Mouse (Mus musculus) CH12.LX (cell line): Measurements from ENCODE around the gene Foxo6. TPM values are rescaled to one million over a fixed set of nuclear protein-coding genes. Genes with fewer than 3 reads are reported as not detected.

Experiments
- DNase-seq: peaks from one replicate; pipeline ENCODE4 v3.0.0-alpha.2; 2013; ENCODE audit errors: extremely low read depth
- H3K27ac ChIP-seq: 2 replicates; pipeline ENCODE4 v1.5.1; 2012; ENCODE audit warnings: low read depth, mild to moderate bottlenecking, control low read depth, moderate library complexity; ENCODE audit not compliant: insufficient read depth
- H3K27me3 ChIP-seq: replicated peaks from 2 replicates; pipeline ENCODE3; 2012; ENCODE audit warnings: inconsistent platforms
- H3K36me3 ChIP-seq, 2 experiments: replicated peaks in 1 of 2; 2 replicates each; pipeline versions ENCODE3 to v1.6.1; 2012; ENCODE audit warnings: inconsistent platforms in 1 of 2, low read length in 1 of 2, mild to moderate bottlenecking in 1 of 2, mixed read lengths in 1 of 2, moderate library complexity in 1 of 2; ENCODE audit not compliant: control insufficient read depth in 1 of 2, insufficient read depth in 1 of 2
- H3K4me1 ChIP-seq, 2 experiments: 2 replicates each; pipeline ENCODE4 v1.6.1; 2012; ENCODE audit warnings: inconsistent platforms in 1 of 2, moderate library complexity in 1 of 2; ENCODE audit not compliant: insufficient read depth in 2 of 2, control insufficient read depth in 1 of 2
- H3K4me2 ChIP-seq: 2 replicates; pipeline ENCODE4 v1.6.1; 2012; ENCODE audit warnings: low read depth, mild to moderate bottlenecking, control low read depth; ENCODE audit not compliant: poor library complexity, insufficient read depth, severe bottlenecking
- H3K4me3 ChIP-seq, 3 experiments: fragments of 150-350 bp in 1 of 3; sonication (generic) in 1 of 3; replicated peaks in 1 of 3; 2 replicates each; pipeline versions ENCODE3 to v1.5.1; 2011 to 2012; ENCODE audit warnings: low read depth in 2 of 3, low read length in 2 of 3, mild to moderate bottlenecking in 2 of 3, moderate library complexity in 2 of 3, control low read depth in 1 of 3, improper control_type of control experiment in 1 of 3, inconsistent platforms in 1 of 3, mixed read lengths in 1 of 3; ENCODE audit not compliant: poor library complexity in 1 of 3
- H3K79me2 ChIP-seq: replicated peaks from 2 replicates; pipeline ENCODE4 v1.6.1; 2012; ENCODE audit warnings: mild to moderate bottlenecking, moderate library complexity; ENCODE audit not compliant: control insufficient read depth, poor library complexity, insufficient read depth, severe bottlenecking; ENCODE audit errors: extremely low read depth
- H3K9ac ChIP-seq: 2 replicates; pipeline ENCODE4 v1.6.1; 2012; ENCODE audit warnings: low read depth, mild to moderate bottlenecking, control low read depth, moderate library complexity; ENCODE audit not compliant: insufficient read depth
- H3K9me3 ChIP-seq: replicated peaks from 2 replicates; pipeline ENCODE3; 2012; ENCODE audit warnings: low read length, inconsistent platforms, mixed read lengths
- BHLHE40 ChIP-seq: IDR thresholded peaks from 2 replicates; pipeline ENCODE4 v1.6.1; 2011; ENCODE audit warnings: mild to moderate bottlenecking, low read depth, low read length, improper control_type of control experiment
- ELF1 ChIP-seq: IDR thresholded peaks from 2 replicates; pipeline ENCODE4 v1.6.1; 2014; ENCODE audit warnings: low read depth, mild to moderate bottlenecking, inconsistent platforms, low read length, improper control_type of control experiment
- GABPA ChIP-seq: IDR thresholded peaks from 2 replicates; pipeline ENCODE4 v1.6.1; 2012; ENCODE audit warnings: low read depth, low read length, improper control_type of control experiment, inconsistent platforms; ENCODE audit not compliant: insufficient replicate concordance
- HCFC1 ChIP-seq: IDR thresholded peaks from 2 replicates; pipeline ENCODE4 v1.6.1; 2012; ENCODE audit warnings: low read depth, mild to moderate bottlenecking, inconsistent platforms, low read length, improper control_type of control experiment
- IRF4 ChIP-seq: IDR thresholded peaks from 2 replicates; pipeline ENCODE4 v1.6.1; 2014; ENCODE audit warnings: low read depth, mild to moderate bottlenecking, inconsistent platforms, low read length, improper control_type of control experiment
- JUN ChIP-seq: IDR thresholded peaks from 2 replicates; pipeline ENCODE4 v1.6.1; 2011; ENCODE audit warnings: low read depth, mild to moderate bottlenecking, low read length, improper control_type of control experiment, moderate library complexity; ENCODE audit not compliant: insufficient read depth
- JUND ChIP-seq: conservative IDR thresholded peaks from 2 replicates; pipeline ENCODE4 v1.6.1; 2011; ENCODE audit warnings: low read depth, low read length, improper control_type of control experiment
- MAFK ChIP-seq: IDR thresholded peaks from 2 replicates; pipeline ENCODE4 v1.6.1; 2011; ENCODE audit warnings: low read length, improper control_type of control experiment; ENCODE audit not compliant: insufficient replicate concordance
- MAX ChIP-seq: IDR thresholded peaks from 2 replicates; pipeline ENCODE4 v1.6.1; 2011; ENCODE audit warnings: low read length, improper control_type of control experiment
- MEF2A ChIP-seq: IDR thresholded peaks from 2 replicates; pipeline ENCODE4 v1.6.1; 2014; ENCODE audit warnings: low read depth, mild to moderate bottlenecking, inconsistent platforms, low read length, improper control_type of control experiment, borderline replicate concordance
- MXI1 ChIP-seq: IDR thresholded peaks from 2 replicates; pipeline ENCODE4 v1.6.1; 2011; ENCODE audit warnings: mild to moderate bottlenecking, low read depth, low read length, improper control_type of control experiment
- MYC ChIP-seq: IDR thresholded peaks from 2 replicates; pipeline ENCODE4 v1.6.1; 2011; ENCODE audit warnings: low read depth, mild to moderate bottlenecking, improper control_type of control experiment, low read length
- POLR2A ChIP-seq: IDR thresholded peaks from 2 replicates; pipeline ENCODE4 v1.6.1; 2011; ENCODE audit warnings: low read depth, mild to moderate bottlenecking, improper control_type of control experiment, low read length
- POLR2AphosphoS2 ChIP-seq: IDR thresholded peaks from 2 replicates; pipeline ENCODE4 v1.6.1; 2011; ENCODE audit warnings: low read depth, low read length, improper control_type of control experiment
- RAD21 ChIP-seq: IDR thresholded peaks from 2 replicates; pipeline ENCODE4 v1.6.1; 2011; ENCODE audit warnings: low read depth, mild to moderate bottlenecking, low read length, improper control_type of control experiment, moderate library complexity
- RCOR1 ChIP-seq: conservative IDR thresholded peaks from 2 replicates; pipeline ENCODE4 v1.6.1; 2012; ENCODE audit warnings: low read depth, mild to moderate bottlenecking, inconsistent platforms, low read length, improper control_type of control experiment
- SIN3A ChIP-seq: IDR thresholded peaks from 2 replicates; pipeline ENCODE4 v1.6.1; 2012; ENCODE audit warnings: low read length, improper control_type of control experiment, inconsistent platforms
- SMC3 ChIP-seq: IDR thresholded peaks from 2 replicates; pipeline ENCODE4 v1.6.1; 2011; ENCODE audit warnings: low read depth, low read length, improper control_type of control experiment
- TBP ChIP-seq: conservative IDR thresholded peaks from 2 replicates; pipeline ENCODE4 v1.6.1; 2011; ENCODE audit warnings: low read depth, low read length, improper control_type of control experiment
- TCF12 ChIP-seq: IDR thresholded peaks from 2 replicates; pipeline ENCODE4 v1.6.1; 2014; ENCODE audit warnings: low read depth, mild to moderate bottlenecking, inconsistent platforms, low read length, improper control_type of control experiment
- UBTF ChIP-seq: IDR thresholded peaks from 2 replicates; pipeline ENCODE4 v1.6.1; 2012; ENCODE audit warnings: low read depth, mild to moderate bottlenecking, inconsistent platforms, low read length, improper control_type of control experiment, moderate library complexity
- USF1 ChIP-seq: IDR thresholded peaks from 2 replicates; pipeline ENCODE4 v1.6.1; 2014; ENCODE audit warnings: low read depth, mild to moderate bottlenecking, inconsistent platforms, low read length, improper control_type of control experiment
- USF2 ChIP-seq: conservative IDR thresholded peaks from 2 replicates; pipeline ENCODE4 v1.6.1; 2011; ENCODE audit warnings: low read depth, low read length, improper control_type of control experiment
- ZC3H11A ChIP-seq: IDR thresholded peaks from 2 replicates; pipeline ENCODE4 v1.6.1; 2012; ENCODE audit warnings: low read depth, mild to moderate bottlenecking, inconsistent platforms, low read length, improper control_type of control experiment
- ZKSCAN1 ChIP-seq: IDR thresholded peaks from 2 replicates; pipeline ENCODE4 v1.6.1; 2012; ENCODE audit warnings: low read depth, inconsistent platforms, low read length, improper control_type of control experiment, borderline replicate concordance
- dilution Hi-C: fragments of 300-500 bp; cut with MboI; formaldehyde crosslinking; loops from 2 replicates; pipeline ENCODE4 v1.14.3; 2020; ENCODE audit warnings: low sequenced_read_pairs; ENCODE audit not compliant: extremely low pct_unique_long_range_greater_than_20kb, extremely low pct_ligation_motif_present
- in situ Hi-C: fragments of 300-500 bp; cut with MboI; formaldehyde crosslinking; loops from 3 replicates; pipeline ENCODE4 v1.14.3; 2019; ENCODE audit warnings: low sequenced_read_pairs, low pct_ligation_motif_present, low pct_unique_long_range_greater_than_20kb, mixed read lengths
- polyA plus RNA-seq: library from polyadenylated mRNA; unstranded; fragments of >175 nt; gene quantifications from 2 replicates; pipeline ENCODE4 v1.2.1, GENCODE M21; 2012; ENCODE audit warnings: low read depth; ENCODE audit not compliant: insufficient read length
- total RNA-seq, 2 experiments: library from RNA; depleted of rRNA; stranded (reverse); fragments of 300-350 nt in 1 of 2; fragments of >200 nt in 1 of 2; gene quantifications; 2 replicates each; pipeline ENCODE4 v1.2.3; 2012 to 2014

Foxo6 gene
- total and polyA plus RNA-seq, 3 experiments, result not detected

GRCm38 (mm10) chr4:120331541-120331940 lies 44.4 kb upstream of the Foxo6 start:
- Histone ChIP-seq H3K27ac (no peak overlapping the region), H3K79me2 (no peaks in the 10 kb centered on the region), H3K9me3 (no peaks in the 10 kb centered on the region), H3K4me2 (no peak overlapping the region), H3K9ac (no peak overlapping the region), H3K27me3 (peaks cover 65% of the 10 kb centered on the region), H3K4me3 (no peak overlapping the region), H3K4me1 (no peaks in the 10 kb centered on the region), H3K36me3 (no peaks in the 10 kb centered on the region)
- TF ChIP-seq POLR2AphosphoS2, result no peak
- TF ChIP-seq MAFK, result no peak
- no peak for TF ChIP-seq MEF2A
- no peak for TF ChIP-seq SIN3A
- TF ChIP-seq JUN, result no peak
- TF ChIP-seq JUND, result no peak
- no peak for TF ChIP-seq GABPA
- TF ChIP-seq ZKSCAN1, result no peak
- TF ChIP-seq ELF1, result no peak
- TF ChIP-seq MYC, result no peak
- TF ChIP-seq TCF12, result no peak
- no peak for TF ChIP-seq ZC3H11A
- no peak for TF ChIP-seq POLR2A
- no peak for TF ChIP-seq SMC3
- no peak for TF ChIP-seq USF1
- no peak for TF ChIP-seq RCOR1
- TF ChIP-seq USF2, result no peak
- no peak for TF ChIP-seq UBTF
- no peak for DNase-seq
- dilution Hi-C loops (no loop called here), in situ Hi-C loops (no loop called here)

GRCm38 (mm10) chr4:120325748-120326147 lies 38.6 kb upstream of the Foxo6 start:
- Histone ChIP-seq H3K27me3 (peaks cover 79% of the 10 kb centered on the region), H3K9me3 (no peaks in the 10 kb centered on the region), H3K4me3 (no peak overlapping the region)
- in situ Hi-C loops, result loop anchor here (5.0 kb wide), 1 partner anchor 98 kb away; no protein-coding TSS in a partner anchor
- TF ChIP-seq MXI1 (no peak), MAX (no peak), IRF4 (no peak), BHLHE40 (no peak), TBP (no peak), HCFC1 (no peak), MAFK (no peak), RAD21 (no peak), MEF2A (no peak), USF1 (no peak), UBTF (no peak)
- TF ChIP-seq, all 38 proteins: peak for 0
- Histone ChIP-seq H3K79me2 (no peaks in the 10 kb centered on the region), H3K36me3 (no peaks in the 10 kb centered on the region), H3K4me1 (no peaks in the 10 kb centered on the region), H3K27ac (no peak overlapping the region), H3K4me2 (no peak overlapping the region), H3K9ac (no peak overlapping the region)
- dilution Hi-C loops, result no loop called here
- DNase-seq, result no peak
